31 mouse cellular contexts compared by ENCODE assay signal in genomic region chr11:30454331-30454730, GRCm38 (mm10). TPM values are rescaled to one million over a fixed set of nuclear protein-coding genes. Genes with fewer than 3 reads are reported as not detected.
A peak's percentile ranks its signal among the peaks of the same experiment; 100 is the strongest.
DNase-seq lines count a peak whose midpoint lies in the region; ATAC-seq lines count a peak whose summit lies in the region.
"Had no signal": no experiment of that assay in that cellular context is flagged by ENCODE, and none has a peak within 500 bp of the region (broad histone marks: within the 10 kb centered on the region; RNA-seq: fewer than 3 reads in every experiment).

No protein-coding gene starts in this region.

- H3K9me3 ChIP-seq in heart, embryonic 12.5 days (replicated peaks): no peaks in the 10 kb centered on the region
- H3K9me3 ChIP-seq in heart, embryonic 14.5 days (ENCODE audit: control insufficient read depth, low read length): no peaks in the 10 kb centered on the region
- H3K9me3 ChIP-seq in heart, embryonic 16.5 days (replicated peaks; ENCODE audit: control insufficient read depth, low read length): no peaks in the 10 kb centered on the region
- H3K9me3 ChIP-seq: embryonic facial prominence, embryonic 13.5 days; embryonic facial prominence, embryonic 15.5 days; forebrain, embryonic 10.5 days; forebrain, embryonic 12.5 days; G1E had no signal

- no peak for ATAC-seq in heart, embryonic 12.5 days (ENCODE audit: insufficient number of reproducible peaks, low FRiP score)
- no peak for ATAC-seq in heart, embryonic 14.5 days (ENCODE audit: insufficient number of reproducible peaks, insufficient read depth, low FRiP score, low read depth)
- 0 out of 2 replicates have a peak, but pooled peaks have one; percentile 28 for ATAC-seq in heart, embryonic 16.5 days (replicated peaks; ENCODE audit: extremely low read depth, insufficient read depth, low FRiP score)
- ATAC-seq: activated CD4-positive, CD25-positive, alpha-beta regulatory T cell, adult 4 months; CD4-positive, CD25-positive, alpha-beta regulatory T cell, adult 4 months; forebrain, embryonic 14.5 days; Patski had no signal

- H3K4me2 ChIP-seq in heart, embryonic 12.5 days: no peak overlapping the region
- peak overlapping the region; percentile 33 for H3K4me2 ChIP-seq in heart, embryonic 14.5 days (ENCODE audit: low read length)
- peak overlapping the region; percentile 47 for H3K4me2 ChIP-seq in heart, embryonic 16.5 days (ENCODE audit: low read depth, low read length)
- H3K4me2 ChIP-seq: embryonic facial prominence, embryonic 13.5 days; embryonic facial prominence, embryonic 15.5 days; forebrain, embryonic 12.5 days had no signal

- H3K9ac ChIP-seq in heart, embryonic 12.5 days: no peak overlapping the region
- H3K9ac ChIP-seq in heart, embryonic 14.5 days (ENCODE audit: low read length): no peak overlapping the region
- peak overlapping the region; percentile 11; the same call in 1 of the 2 replicates for H3K9ac ChIP-seq in heart, embryonic 16.5 days (ENCODE audit: low read length)
- H3K9ac ChIP-seq: embryonic facial prominence, embryonic 13.5 days; embryonic facial prominence, embryonic 15.5 days; forebrain, embryonic 12.5 days had no signal

- WGBS in heart, embryonic 12.5 days: 45% methylated on average over 4 of the region's 4 CpGs
- WGBS in heart, embryonic 14.5 days: 16% methylated on average over 4 of the region's 4 CpGs
- 34% methylated on average over 4 of the region's 4 CpGs for WGBS in heart, embryonic 16.5 days

- no peak for DNase-seq in heart, postnatal 14 days
- no peak for DNase-seq in heart, postnatal 25 days (ENCODE audit: low spot score)
- DNase-seq in heart, adult 9 months (ENCODE audit: low spot score in 2 of 2): no peak
- peak; percentile 55 for DNase-seq in brain, adult 2 months (ENCODE audit: low read depth, low spot score)
- DNase-seq: adrenal gland, adult 8-10 months; adrenal gland, postnatal 14 days; adrenal gland, postnatal 36 days; B cell, adult 2 months; cerebellum, adult 11 months; cerebellum, adult 18-20 months; cerebellum, adult 8-10 months; cerebellum, adult 9-11 months; cerebellum, postnatal 14 days; cerebellum, postnatal 36 days; embryo, embryonic 11 days had no signal

- peak overlapping the region; percentile 43; the same call in 1 of the 2 replicates for H3K27ac ChIP-seq in heart, embryonic 12.5 days (ENCODE audit: poor library complexity, severe bottlenecking)
- H3K27ac ChIP-seq in heart, embryonic 14.5 days (replicated peaks in 1 of 2; ENCODE audit: control insufficient read depth in 1 of 2, insufficient read depth in 1 of 2, low read depth in 2 of 2, low read length in 2 of 2): peak overlapping the region in 1 of 2 experiments; percentile 30; a peak in 2 of 4 replicates
- H3K27ac ChIP-seq in heart, embryonic 16.5 days (ENCODE audit: low read length): peak overlapping the region; percentile 63
- H3K27ac ChIP-seq: embryonic facial prominence, embryonic 13.5 days; embryonic facial prominence, embryonic 15.5 days; forebrain, embryonic 10.5 days; forebrain, embryonic 12.5 days had no signal

- peaks cover 9% of the 10 kb centered on the region; the same call in 1 of the 2 replicates for H3K4me1 ChIP-seq in heart, embryonic 12.5 days (replicated peaks)
- H3K4me1 ChIP-seq in heart, embryonic 14.5 days (ENCODE audit: control insufficient read depth in 2 of 2, insufficient read depth in 2 of 2, low read length in 2 of 2): peaks cover 2 to 13% of the 10 kb centered on the region in 2 experiments; a peak in 3 of 4 replicates
- H3K4me1 ChIP-seq in heart, embryonic 16.5 days (ENCODE audit: control insufficient read depth, insufficient read depth, low read length): peaks cover 15% of the 10 kb centered on the region
- H3K4me1 ChIP-seq: embryonic facial prominence, embryonic 13.5 days; embryonic facial prominence, embryonic 15.5 days; forebrain, embryonic 10.5 days; forebrain, embryonic 12.5 days had no signal

- H3K4me3 ChIP-seq in heart, embryonic 12.5 days: no peak overlapping the region
- H3K4me3 ChIP-seq in heart, embryonic 14.5 days (ENCODE audit: control insufficient read depth in 1 of 2, insufficient read depth in 1 of 2, low read depth in 1 of 2, low read length in 2 of 2): no peak overlapping the region
- no peak overlapping the region for H3K4me3 ChIP-seq in heart, embryonic 16.5 days (ENCODE audit: low read length)
- H3K4me3 ChIP-seq: embryonic facial prominence, embryonic 13.5 days; embryonic facial prominence, embryonic 15.5 days; erythroblast, embryonic 14.5 days; forebrain, embryonic 10.5 days; forebrain, embryonic 12.5 days had no signal

- intact Hi-C loops in heart, postnatal 14 days (cut with DNase I): no loop called here
- intact Hi-C loops in heart, postnatal 25 days (cut with DNase I): no loop called here

- H3K27me3 ChIP-seq in heart, embryonic 12.5 days (replicated peaks): no peaks in the 10 kb centered on the region
- H3K27me3 ChIP-seq in heart, embryonic 14.5 days (ENCODE audit: control insufficient read depth, insufficient read depth, low read length): no peaks in the 10 kb centered on the region
- no peaks in the 10 kb centered on the region for H3K27me3 ChIP-seq in heart, embryonic 16.5 days (ENCODE audit: control insufficient read depth, insufficient read depth, low read length)
- H3K27me3 ChIP-seq: CH12.LX; embryonic facial prominence, embryonic 13.5 days; embryonic facial prominence, embryonic 15.5 days; forebrain, embryonic 12.5 days; Patski had no signal

- no peaks in the 10 kb centered on the region for H3K36me3 ChIP-seq in heart, embryonic 12.5 days
- no peaks in the 10 kb centered on the region for H3K36me3 ChIP-seq in heart, embryonic 14.5 days (ENCODE audit: control insufficient read depth, insufficient read depth, low read length)
- no peaks in the 10 kb centered on the region for H3K36me3 ChIP-seq in heart, embryonic 16.5 days (ENCODE audit: control insufficient read depth, insufficient read depth)
- H3K36me3 ChIP-seq: embryonic facial prominence, embryonic 13.5 days; embryonic facial prominence, embryonic 15.5 days; forebrain, embryonic 10.5 days; forebrain, embryonic 12.5 days; G1E had no signal

RNA-seq across cellular contexts. Expression of gene 4930505A04Rik, which starts 17.3 kb away (rescaled TPM):
- 0.28 TPM in 1 of 2 replicates, not detected in the other for polyA plus RNA-seq in heart, embryonic 12.5 days (2016; fragmentation: Nextera tagmentation; extraction: Ambion mirVana)
- not detected for total RNA-seq in heart, postnatal 14 days (2021)
- not detected in 2 replicates for polyA plus RNA-seq in heart, embryonic 14.5 days (2014; fragmentation: Nextera tagmentation; extraction: Ambion mirVana)
- not detected for total RNA-seq in heart, postnatal 25 days (2021)
- not detected in 2 replicates for polyA plus RNA-seq in heart, embryonic 16.5 days (2015; fragmentation: Nextera tagmentation; extraction: Ambion mirVana)
- total RNA-seq: CH12.LX; common myeloid progenitor, adult 5-6 weeks; G1E had no signal
- polyA plus RNA-seq: activated CD4-positive, CD25-positive, alpha-beta regulatory T cell, adult 4 months; CD4-positive, CD25-positive, alpha-beta regulatory T cell, adult 4 months; embryonic facial prominence, embryonic 11.5 days; embryonic facial prominence, embryonic 13.5 days; erythroblast, embryonic 14.5 days; forebrain, embryonic 10.5 days; forebrain, embryonic 12.5 days; forebrain, embryonic 14.5 days; G1E; Patski had no signal
